In the genomic region with DNA sequence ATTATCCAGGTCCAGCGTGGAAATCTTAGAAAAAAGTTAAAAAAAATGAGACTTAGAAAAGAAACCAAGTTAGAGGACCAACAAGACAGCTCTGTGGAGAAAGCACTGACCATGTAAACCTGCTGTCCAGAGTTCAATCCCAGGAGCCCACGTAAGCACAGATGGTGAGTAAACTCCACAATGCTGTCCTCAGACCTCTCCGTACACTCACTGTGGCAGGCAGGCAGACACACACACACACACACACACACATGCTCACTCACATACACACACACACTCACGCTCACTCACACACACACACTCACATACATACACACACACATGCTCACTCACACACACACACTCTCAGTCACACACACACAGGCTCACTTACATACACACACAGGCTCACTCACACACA, we compare ENCODE assay signal across 11 mouse cellular contexts. TPM values are rescaled to one million over a fixed set of nuclear protein-coding genes. Genes with fewer than 3 reads are reported as not detected.
DNase-seq lines count a peak whose midpoint lies in the region; ATAC-seq and TF ChIP-seq lines count a peak whose summit lies in the region.
"Had no signal": no experiment of that assay in that cellular context is flagged by ENCODE, and none has a peak within 500 bp of the region (broad histone marks: within the 10 kb centered on the region; RNA-seq: fewer than 3 reads in every experiment).

No protein-coding gene starts in this region.

- H3K27ac ChIP-seq in hindbrain, embryonic 12.5 days, result no peak overlapping the region
- H3K27ac ChIP-seq in hindbrain, embryonic 14.5 days, result no peak overlapping the region
- no peak overlapping the region for H3K27ac ChIP-seq in liver, embryonic 15.5 days (replicated peaks)
- no peak overlapping the region for H3K27ac ChIP-seq in heart, embryonic 10.5 days
- H3K27ac ChIP-seq in cerebellum, adult 2 months (ENCODE audit: insufficient read depth, low read length), result no peak overlapping the region
- H3K27ac ChIP-seq: gastrocnemius, adult 2 months; heart, embryonic 15.5 days; liver, embryonic 14.5 days had no signal

- no peak for DNase-seq in hindbrain, embryonic 14.5 days (ENCODE audit: low spot score)
- DNase-seq in heart, embryonic 10.5 days (ENCODE audit: low spot score), result no peak
- no peak for DNase-seq in cerebellum, adult 2 months

- no peak for TF ChIP-seq CTCF in cerebellum, adult 2 months (IDR thresholded peaks at IDR 0.05; ENCODE audit: borderline replicate concordance, insufficient read depth, low read depth, low read length)

- H3K4me3 ChIP-seq in hindbrain, embryonic 12.5 days, result no peak overlapping the region
- no peak overlapping the region for H3K4me3 ChIP-seq in hindbrain, embryonic 14.5 days (replicated peaks; ENCODE audit: low read length)
- H3K4me3 ChIP-seq in megakaryocyte, embryonic 14.5 days (replicated peaks), result peak overlapping the region; percentile 57
- no peak overlapping the region for H3K4me3 ChIP-seq in liver, embryonic 15.5 days (replicated peaks)
- H3K4me3 ChIP-seq in heart, embryonic 10.5 days, result no peak overlapping the region
- no peak overlapping the region for H3K4me3 ChIP-seq in cerebellum, adult 2 months (replicated peaks; ENCODE audit: insufficient read depth, low read depth, low read length)
- H3K4me3 ChIP-seq: gastrocnemius, adult 2 months; heart, embryonic 15.5 days had no signal

- TF ChIP-seq POLR2A in cerebellum, adult 2 months (IDR thresholded peaks at IDR 0.05; ENCODE audit: borderline replicate concordance, insufficient read depth, low read length), result no peak

- no peak overlapping the region for H3K4me2 ChIP-seq in hindbrain, embryonic 12.5 days (replicated peaks)
- no peak overlapping the region for H3K4me2 ChIP-seq in hindbrain, embryonic 14.5 days (replicated peaks)
- H3K4me2 ChIP-seq in liver, embryonic 15.5 days, result no peak overlapping the region
- H3K4me2 ChIP-seq: heart, embryonic 15.5 days had no signal

- peaks cover 38% of the 10 kb centered on the region for H3K36me3 ChIP-seq in hindbrain, embryonic 12.5 days
- H3K36me3 ChIP-seq in hindbrain, embryonic 14.5 days (replicated peaks; ENCODE audit: control insufficient read depth, insufficient read depth), result peaks cover 31% of the 10 kb centered on the region
- peaks cover 95% of the 10 kb centered on the region for H3K36me3 ChIP-seq in megakaryocyte, embryonic 14.5 days (replicated peaks; ENCODE audit: low read length)
- H3K36me3 ChIP-seq in liver, embryonic 15.5 days (replicated peaks), result peaks cover 79% of the 10 kb centered on the region
- peaks cover 58% of the 10 kb centered on the region for H3K36me3 ChIP-seq in heart, embryonic 10.5 days

- no peaks in the 10 kb centered on the region for H3K27me3 ChIP-seq in hindbrain, embryonic 12.5 days
- H3K27me3 ChIP-seq in hindbrain, embryonic 14.5 days (ENCODE audit: control insufficient read depth, insufficient read depth, low read length), result no peaks in the 10 kb centered on the region
- no peaks in the 10 kb centered on the region for H3K27me3 ChIP-seq in megakaryocyte, embryonic 14.5 days (replicated peaks)
- no peaks in the 10 kb centered on the region for H3K27me3 ChIP-seq in liver, embryonic 15.5 days
- H3K27me3 ChIP-seq in heart, embryonic 10.5 days (ENCODE audit: insufficient read depth, poor library complexity, severe bottlenecking), result no peaks in the 10 kb centered on the region
- H3K27me3 ChIP-seq in cerebellum, adult 2 months (ENCODE audit: control insufficient read depth, insufficient read depth, low read length), result no peaks in the 10 kb centered on the region
- H3K27me3 ChIP-seq: heart, embryonic 15.5 days had no signal

- WGBS in hindbrain, embryonic 12.5 days, result 93% methylated on average over 4 of the region's 4 CpGs
- WGBS in hindbrain, embryonic 14.5 days, result 92% methylated on average over 4 of the region's 4 CpGs
- 74% methylated on average over 4 of the region's 4 CpGs for WGBS in liver, embryonic 15.5 days (ENCODE audit: insufficient replicate concordance)
- WGBS in heart, embryonic 10.5 days, result 91% methylated on average over 4 of the region's 4 CpGs
- 93% methylated on average over 4 of the region's 4 CpGs for WGBS in cerebellum, adult 2 months

- H3K4me1 ChIP-seq in hindbrain, embryonic 12.5 days, result 0 out of 2 replicates have a peak, but pooled peaks cover 4% of the 10 kb centered on the region
- H3K4me1 ChIP-seq in hindbrain, embryonic 14.5 days (replicated peaks; ENCODE audit: control insufficient read depth, insufficient read depth, low read length), result no peaks in the 10 kb centered on the region
- H3K4me1 ChIP-seq in megakaryocyte, embryonic 14.5 days, result peaks cover 73% of the 10 kb centered on the region
- H3K4me1 ChIP-seq in liver, embryonic 15.5 days (replicated peaks), result peaks cover under 1% of the 10 kb centered on the region; the same call in 1 of the 2 replicates
- no peaks in the 10 kb centered on the region for H3K4me1 ChIP-seq in heart, embryonic 10.5 days
- H3K4me1 ChIP-seq in cerebellum, adult 2 months (ENCODE audit: control insufficient read depth, insufficient read depth, low read length), result peaks cover 9% of the 10 kb centered on the region

- peak; percentile 41; the same call in 1 of the 2 replicates for ATAC-seq in hindbrain, embryonic 12.5 days (ENCODE audit: low FRiP score)
- no peak for ATAC-seq in hindbrain, embryonic 14.5 days (ENCODE audit: low FRiP score)
- no peak for ATAC-seq in megakaryocyte, adult 5-6 weeks (ENCODE audit: poor library complexity, severe bottlenecking)
- ATAC-seq in erythroblast, adult 5-6 weeks (replicated peaks; ENCODE audit: low FRiP score, poor library complexity, severe bottlenecking), result 0 out of 2 replicates have a peak, but pooled peaks have one; percentile 15
- ATAC-seq in liver, embryonic 15.5 days (ENCODE audit: insufficient read depth), result 0 out of 2 replicates have a peak, but pooled peaks have one; percentile 37

- no peak overlapping the region for H3K9ac ChIP-seq in hindbrain, embryonic 12.5 days
- no peak overlapping the region for H3K9ac ChIP-seq in hindbrain, embryonic 14.5 days
- no peak overlapping the region for H3K9ac ChIP-seq in liver, embryonic 15.5 days
- H3K9ac ChIP-seq: heart, embryonic 15.5 days; liver, embryonic 14.5 days had no signal

- no peaks in the 10 kb centered on the region for H3K9me3 ChIP-seq in hindbrain, embryonic 12.5 days (replicated peaks)
- no peaks in the 10 kb centered on the region for H3K9me3 ChIP-seq in hindbrain, embryonic 14.5 days (ENCODE audit: control insufficient read depth, low read length)
- no peaks in the 10 kb centered on the region for H3K9me3 ChIP-seq in megakaryocyte, embryonic 14.5 days
- H3K9me3 ChIP-seq in liver, embryonic 15.5 days (replicated peaks), result no peaks in the 10 kb centered on the region
- H3K9me3 ChIP-seq in heart, embryonic 10.5 days, result no peaks in the 10 kb centered on the region
- H3K9me3 ChIP-seq: heart, embryonic 15.5 days had no signal

RNA-seq across cellular contexts. Expression of gene Otulin, which starts 17.2 kb away (rescaled TPM):
- polyA plus RNA-seq in hindbrain, embryonic 12.5 days (2016; fragmentation: Nextera tagmentation; extraction: Ambion mirVana), result 29.7 TPM in 2 replicates
- polyA plus RNA-seq in hindbrain, embryonic 14.5 days (2014; fragmentation: Nextera tagmentation; extraction: Ambion mirVana), result 30.0 and 31.4 TPM in 2 replicates
- polyA plus RNA-seq in megakaryocyte, embryonic 14.5 days (2012; ENCODE audit: insufficient read depth, low replicate concordance), result 6.2 and 25.7 TPM in 2 replicates
- 69.0 and 83.8 TPM in 2 replicates for total RNA-seq in megakaryocyte, adult 5-6 weeks (2015)
- 40.1 and 40.6 TPM in 2 replicates for total RNA-seq in megakaryocyte, adult 5-6 weeks (2017)
- total RNA-seq in erythroblast, adult 5-6 weeks (2015; ENCODE audit: low replicate concordance), result 18.4 and 52.8 TPM in 2 replicates
- total RNA-seq in erythroblast, adult 5-6 weeks (2017; ENCODE audit: low replicate concordance), result 11.2 and 11.8 TPM in 2 replicates
- 17.3 and 20.0 TPM in 2 replicates for polyA plus RNA-seq in liver, embryonic 15.5 days (2015; fragmentation: Nextera tagmentation; extraction: Ambion mirVana)
- polyA plus RNA-seq in heart, embryonic 10.5 days (2016; fragmentation: Nextera tagmentation; extraction: Ambion mirVana), result 25.0 and 28.3 TPM in 2 replicates
- polyA plus RNA-seq in cerebellum, adult 2 months (2012; rRNA removed), result 26.0 and 26.6 TPM in 2 replicates

Comparison
In these comparisons a context has a peak if more than half of its experiments do, and no peak if none do; other contexts are left out.
1. ATAC-seq: peak in hindbrain, embryonic 12.5 days (single experiment), erythroblast, adult 5-6 weeks (single experiment) and liver, embryonic 15.5 days (single experiment); none in hindbrain, embryonic 14.5 days (single experiment) and megakaryocyte, adult 5-6 weeks (single experiment).